Mouse (Mus musculus) limb, embryonic 12.5 days (tissue): ENCODE measurements around the gene Flt3. TPM values are rescaled to one million over a fixed set of nuclear protein-coding genes. Genes with fewer than 3 reads are reported as not detected.
A peak's percentile ranks its signal among the peaks of the same experiment; 100 is the strongest.

Experiments
- ATAC-seq: fragments of 200-750 bp; cut with Nextera tagmentation; 2 replicates; pipeline ENCODE4 v1.8.0; 2017; ENCODE audit warnings: low read depth, moderate TSS enrichment; ENCODE audit not compliant: insufficient number of reproducible peaks, insufficient read depth, low FRiP score, low TSS enrichment
- H3K27ac ChIP-seq: fragments of 300-500 bp; sonication (generic); 2 replicates; pipeline ENCODE4 v1.5.1; 2016; ENCODE audit warnings: mild to moderate bottlenecking, moderate library complexity
- H3K27me3 ChIP-seq: fragments of 300-500 bp; sonication (generic); 2 replicates; pipeline ENCODE4 v1.6.1; 2016; ENCODE audit warnings: mild to moderate bottlenecking, moderate library complexity
- H3K36me3 ChIP-seq: fragments of 300-500 bp; sonication (generic); 2 replicates; pipeline ENCODE4 v1.6.1; 2016; ENCODE audit warnings: mild to moderate bottlenecking, moderate library complexity
- H3K4me1 ChIP-seq: fragments of 300-500 bp; sonication (generic); replicated peaks from 2 replicates; pipeline ENCODE4 v1.6.1; 2016
- H3K4me2 ChIP-seq: fragments of 300-500 bp; sonication (generic); 2 replicates; pipeline ENCODE4 v1.6.1; 2016; ENCODE audit warnings: mild to moderate bottlenecking, moderate library complexity
- H3K4me3 ChIP-seq: fragments of 300-500 bp; sonication (generic); replicated peaks from 2 replicates; pipeline ENCODE4 v1.5.1; 2016; ENCODE audit warnings: mild to moderate bottlenecking
- H3K9ac ChIP-seq: fragments of 300-500 bp; sonication (generic); replicated peaks from 2 replicates; pipeline ENCODE4 v1.6.1; 2016; ENCODE audit warnings: mild to moderate bottlenecking, moderate library complexity
- H3K9me3 ChIP-seq: fragments of 300-500 bp; sonication (generic); 2 replicates; pipeline ENCODE4 v1.6.1; 2016; ENCODE audit warnings: mild to moderate bottlenecking, moderate library complexity
- WGBS: fragments of 180-500 bp; shearing (Covaris S2); methylation state at CpG from one replicate; pipeline ENCODE4 v1.1.7; 2016; 5-methylcytosine and 5-hydroxymethylcytosine counted together
- polyA plus RNA-seq: library from polyadenylated mRNA; unstranded; fragments of >200 nt; fragmentation: Nextera tagmentation; extraction: Ambion mirVana; gene quantifications from 2 replicates; pipeline ENCODE4 v1.2.1, GENCODE M21; 2016

Gene Flt3
- polyA plus RNA-seq, 1 experiment from 2014 or later = 0.20 TPM

GRCm38 (mm10) chr5:147309786-147310185, 90.5 kb downstream of the Flt3 start:
- Histone ChIP-seq H3K4me3 (no peak overlapping the region), H3K27ac (no peak overlapping the region), H3K27me3 (peaks cover 100% of the 10 kb centered on the region), H3K4me1 (peaks cover 24% of the 10 kb centered on the region), H3K4me2 (no peak overlapping the region), H3K9ac (no peak overlapping the region), H3K9me3 (no peaks in the 10 kb centered on the region), H3K36me3 (no peaks in the 10 kb centered on the region)
- WGBS = 5% methylated on average over 2 of the region's 2 CpGs
- no peak for ATAC-seq

DNA sequence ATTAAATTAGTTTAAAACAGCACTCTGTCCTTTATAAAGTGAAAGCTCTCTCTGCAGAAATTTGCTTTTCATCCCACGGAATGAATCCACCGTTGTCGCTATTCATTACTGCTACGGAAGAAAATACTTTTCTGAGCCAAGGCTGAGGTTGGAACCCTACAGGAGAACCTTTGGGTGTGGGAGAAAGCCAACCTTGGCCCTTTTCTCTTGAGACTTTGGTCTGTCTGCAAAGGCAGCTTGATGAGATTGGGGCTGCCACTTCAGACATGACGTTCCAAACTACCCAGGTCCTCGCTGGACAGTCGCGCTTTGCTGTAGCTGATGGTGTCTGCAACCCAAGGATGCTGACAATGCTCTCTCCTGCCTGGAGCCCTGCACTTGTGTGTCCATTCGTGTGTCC, 91.8 kb downstream of the Flt3 start:
- Histone ChIP-seq H3K27me3 (peaks cover 100% of the 10 kb centered on the region), H3K4me3 (no peak overlapping the region), H3K4me2 (no peak overlapping the region), H3K9ac (no peak overlapping the region), H3K9me3 (no peaks in the 10 kb centered on the region), H3K27ac (no peak overlapping the region), H3K36me3 (no peaks in the 10 kb centered on the region), H3K4me1 (peaks cover 32% of the 10 kb centered on the region)
- 8% methylated on average over 9 of the region's 9 CpGs for WGBS
- no peak for ATAC-seq

GRCm38 (mm10) chr5:147307398-147307785, 92.9 kb downstream of the Flt3 start:
- H3K9ac ChIP-seq = no peak overlapping the region
- WGBS = 1% methylated on average over 12 of the region's 12 CpGs
- no peak for ATAC-seq
- H3K4me3 ChIP-seq = no peak overlapping the region
- no peaks in the 10 kb centered on the region for H3K9me3 ChIP-seq
- peak overlapping the region; percentile 42; the same call in 1 of the 2 replicates for H3K4me2 ChIP-seq
- H3K36me3 ChIP-seq = no peaks in the 10 kb centered on the region
- H3K27me3 ChIP-seq = peaks cover 100% of the 10 kb centered on the region
- no peak overlapping the region for H3K27ac ChIP-seq
- H3K4me1 ChIP-seq = peaks cover 32% of the 10 kb centered on the region

DNA sequence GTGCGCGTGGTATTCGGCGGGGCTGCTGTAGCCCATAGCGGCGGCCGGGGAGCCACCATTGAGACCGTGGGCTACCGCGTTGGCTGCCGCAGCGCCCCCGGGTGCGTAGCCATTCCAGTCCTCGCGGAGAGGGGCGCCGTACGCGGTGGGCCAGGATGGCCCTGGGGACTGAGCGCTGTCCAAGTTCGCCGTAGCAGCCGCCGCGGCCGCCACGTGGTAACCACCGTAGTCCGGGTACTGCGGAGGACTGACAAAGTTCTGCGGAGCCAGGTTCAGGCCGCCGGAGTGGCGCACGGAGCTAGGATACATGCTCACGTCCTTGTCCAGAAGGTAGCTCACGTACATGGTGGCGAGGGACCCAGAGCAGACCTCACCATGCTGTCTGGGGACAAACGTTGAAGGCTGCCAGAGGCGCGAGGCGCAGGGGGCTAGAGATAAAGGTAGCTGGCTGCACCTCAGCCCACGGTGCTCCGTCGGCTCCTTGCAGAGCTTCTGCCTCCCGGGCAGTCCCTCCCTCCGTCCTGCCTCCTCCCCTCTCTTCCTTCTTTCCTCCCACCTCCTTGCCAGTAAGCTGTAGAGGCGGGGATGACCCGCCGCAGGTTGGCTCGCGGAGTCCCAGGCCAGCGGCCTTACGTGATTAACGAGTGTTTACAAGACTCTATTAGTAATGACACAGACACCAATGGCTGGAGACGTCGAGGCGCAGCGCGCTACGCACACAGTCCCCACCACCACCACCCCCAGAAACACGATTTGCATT, 93.5 kb downstream of the Flt3 start, which contains the start of gene Cdx2:
TSS of gene Cdx2 (minus strand) at position 633 of the 760 bp plus-strand sequence.
- no peaks in the 10 kb centered on the region for H3K9me3 ChIP-seq
- no peak; the same call in 1 of the 2 replicates for ATAC-seq
- WGBS = under 1% methylated on average over 63 of the region's 63 CpGs
- H3K4me2 ChIP-seq = peak within 1 kb of the TSS; percentile 42
- peak within 1 kb of the TSS; percentile 27 for H3K4me3 ChIP-seq
- H3K27ac ChIP-seq = no peak within 1 kb of the TSS
- H3K4me1 ChIP-seq = peaks cover 32% of the 10 kb centered on the region
- H3K9ac ChIP-seq = no peak within 1 kb of the TSS
- H3K27me3 ChIP-seq = peaks cover 100% of the 10 kb centered on the region
- no peaks in the 10 kb centered on the region for H3K36me3 ChIP-seq

DNA sequence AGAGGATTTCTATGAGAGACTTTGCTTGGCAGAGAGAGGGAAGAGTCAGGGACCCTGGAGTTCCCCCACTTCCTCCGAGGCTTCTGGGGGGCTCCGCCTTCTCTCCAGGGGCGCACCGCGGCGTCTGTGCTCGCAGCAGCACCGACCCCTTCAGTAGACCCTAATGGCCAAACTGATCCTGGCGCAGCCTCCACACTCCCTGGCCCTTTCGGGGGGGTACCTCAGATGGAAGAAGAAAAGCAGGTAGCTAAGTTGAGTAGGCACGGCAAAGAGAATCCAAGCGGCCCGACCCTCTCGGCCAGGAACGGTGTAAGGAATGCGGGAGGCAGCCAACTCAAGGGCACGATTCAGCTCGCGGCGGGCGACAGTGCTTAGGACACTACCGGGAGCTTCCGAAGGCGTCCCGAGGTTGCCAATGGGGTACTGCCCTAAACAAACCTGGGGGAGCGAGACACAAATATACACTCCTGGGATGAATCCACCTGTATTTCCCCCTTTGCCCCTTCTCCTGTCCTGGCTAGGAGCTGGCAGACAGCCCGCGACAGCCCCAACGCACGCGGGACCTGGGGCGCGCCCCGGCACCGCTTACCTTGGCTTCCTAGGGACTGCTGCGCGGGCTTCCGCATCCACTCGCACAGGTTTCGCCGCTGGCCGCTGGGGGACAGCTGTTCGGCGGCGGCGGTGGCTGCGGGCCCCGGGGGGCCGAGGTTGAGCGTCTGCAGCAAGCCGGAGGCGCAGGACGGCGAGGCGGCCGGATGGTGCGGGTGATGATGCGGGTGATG, 94.2 kb downstream of the Flt3 start:
- H3K4me1 ChIP-seq = peaks cover 35% of the 10 kb centered on the region
- under 1% methylated on average over 57 of the region's 58 CpGs for WGBS
- peak overlapping the region; percentile 42 for H3K4me2 ChIP-seq
- peak overlapping the region; percentile 27 for H3K4me3 ChIP-seq
- H3K9me3 ChIP-seq = no peaks in the 10 kb centered on the region
- H3K36me3 ChIP-seq = no peaks in the 10 kb centered on the region
- no peak overlapping the region for H3K9ac ChIP-seq
- ATAC-seq = no peak
- no peak overlapping the region for H3K27ac ChIP-seq
- peaks cover 100% of the 10 kb centered on the region for H3K27me3 ChIP-seq

DNA sequence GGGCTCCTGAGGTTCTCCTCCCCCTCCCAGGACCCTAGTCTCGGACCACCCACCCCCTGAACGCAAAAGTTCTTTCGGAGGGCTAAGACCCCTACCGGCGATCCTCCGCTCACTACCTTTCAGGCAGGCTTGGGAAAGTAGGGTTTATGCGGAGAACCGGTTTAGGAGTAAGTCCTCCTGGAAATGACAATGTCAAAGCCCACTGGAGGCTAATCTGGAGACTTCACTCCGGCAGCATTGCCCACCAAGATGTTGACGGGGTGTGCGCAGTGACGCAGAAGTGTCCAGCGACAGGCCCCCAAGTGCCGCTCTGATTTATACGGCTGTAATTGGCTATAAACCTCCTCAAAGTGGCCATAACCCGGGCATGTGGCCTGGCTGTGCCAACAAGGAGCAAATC, 95.1 kb downstream of the Flt3 start:
- Histone ChIP-seq H3K4me1 (peaks cover 40% of the 10 kb centered on the region), H3K9me3 (no peaks in the 10 kb centered on the region), H3K36me3 (no peaks in the 10 kb centered on the region), H3K27ac (no peak overlapping the region), H3K4me3 (peak overlapping the region; percentile 27), H3K9ac (no peak overlapping the region), H3K4me2 (peak overlapping the region; percentile 19; the same call in 1 of the 2 replicates), H3K27me3 (peaks cover 100% of the 10 kb centered on the region)
- ATAC-seq = no peak
- under 1% methylated on average over 16 of the region's 16 CpGs for WGBS

DNA sequence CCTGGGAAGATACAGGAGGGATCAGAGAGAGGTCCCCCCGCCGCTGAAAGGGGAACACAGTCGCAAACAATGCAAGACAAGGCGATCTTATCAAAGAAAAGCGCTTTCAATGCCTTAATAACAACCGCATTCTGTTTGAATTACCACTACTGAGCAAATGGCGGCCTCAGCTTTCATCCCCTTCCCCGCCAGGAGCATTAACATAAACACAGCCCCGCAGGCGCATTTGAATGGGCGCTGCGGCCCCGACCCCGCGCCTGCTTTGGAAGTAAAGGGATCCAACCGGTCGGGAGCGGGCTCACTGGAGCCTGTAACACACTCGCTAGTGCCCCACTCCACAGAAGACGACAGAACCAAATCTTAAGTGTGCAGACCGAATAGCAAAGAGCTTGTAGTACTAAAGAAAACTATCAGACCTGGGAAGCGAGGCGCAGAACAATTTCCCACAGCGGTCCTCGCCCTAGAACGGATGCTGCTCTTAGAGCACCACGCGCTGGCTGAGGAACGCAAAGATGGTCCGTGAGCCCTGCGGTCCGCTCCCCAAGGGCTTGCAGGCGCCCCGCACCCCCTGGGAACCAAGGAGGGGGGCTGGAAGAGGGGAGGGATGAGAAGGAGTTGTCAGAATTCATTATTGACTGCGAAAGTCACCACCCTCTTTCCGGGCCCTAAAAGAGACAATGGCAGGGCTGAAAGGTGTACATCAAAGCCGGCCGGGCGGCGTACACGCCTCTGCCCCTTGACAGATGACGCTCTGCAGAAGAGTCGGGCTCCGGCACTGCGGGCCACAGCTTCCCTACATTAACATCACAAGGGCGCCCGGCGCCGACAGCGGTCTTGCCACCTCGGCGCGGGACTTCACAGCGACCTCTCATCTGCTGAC, 95.8 kb downstream of the Flt3 start:
- under 1% methylated on average over 54 of the region's 54 CpGs for WGBS
- H3K9ac ChIP-seq = no peak overlapping the region
- peaks cover 100% of the 10 kb centered on the region for H3K27me3 ChIP-seq
- peaks cover 47% of the 10 kb centered on the region for H3K4me1 ChIP-seq
- no peaks in the 10 kb centered on the region for H3K9me3 ChIP-seq
- H3K4me2 ChIP-seq = peak overlapping the region; percentile 19; the same call in 1 of the 2 replicates
- ATAC-seq = no peak
- H3K4me3 ChIP-seq = peak overlapping the region; percentile 27; the same call in 1 of the 2 replicates
- no peaks in the 10 kb centered on the region for H3K36me3 ChIP-seq
- no peak overlapping the region for H3K27ac ChIP-seq

DNA sequence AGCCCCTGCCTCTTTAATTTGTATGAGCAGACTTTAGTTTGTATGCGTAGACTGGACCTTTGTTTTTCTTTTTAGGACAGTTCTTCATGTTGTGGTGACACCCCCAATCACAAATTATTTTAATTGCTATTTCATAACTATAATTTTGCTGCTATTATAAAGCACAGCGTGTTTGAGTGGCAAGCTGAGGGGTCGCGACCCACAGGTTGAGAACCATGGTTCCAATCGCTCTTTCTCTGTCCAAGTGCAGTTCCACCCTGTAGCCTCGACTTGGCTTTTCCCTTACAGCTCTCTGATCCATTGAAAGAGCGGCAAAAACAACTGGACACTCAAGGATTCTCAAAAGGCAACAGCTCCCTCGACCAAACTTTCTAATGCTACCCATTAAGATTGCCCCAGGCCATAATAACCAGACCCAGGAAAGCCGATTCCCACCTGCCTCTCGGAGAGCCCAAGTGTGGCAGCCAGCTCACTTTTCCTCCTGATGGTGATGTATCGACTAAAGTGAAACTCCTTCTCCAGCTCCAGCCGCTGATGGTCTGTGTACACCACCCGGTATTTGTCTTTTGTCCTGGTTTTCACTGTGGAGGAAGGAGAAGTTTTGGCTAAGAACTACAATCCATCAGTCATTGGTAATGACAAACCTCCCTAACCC, 97.4 kb downstream of the Flt3 start:
- H3K9me3 ChIP-seq = no peaks in the 10 kb centered on the region
- peaks cover 99% of the 10 kb centered on the region for H3K27me3 ChIP-seq
- ATAC-seq = no peak
- 10% methylated on average over 13 of the region's 13 CpGs for WGBS
- H3K4me1 ChIP-seq = peaks cover 50% of the 10 kb centered on the region
- H3K4me3 ChIP-seq = no peak overlapping the region
- H3K4me2 ChIP-seq = no peak overlapping the region
- no peaks in the 10 kb centered on the region for H3K36me3 ChIP-seq
- H3K9ac ChIP-seq = no peak overlapping the region
- H3K27ac ChIP-seq = no peak overlapping the region

- Histone ChIP-seq H3K27me3 (peaks cover 99% of the 10 kb centered on the region), H3K4me1 (peaks cover 48% of the 10 kb centered on the region), H3K36me3 (no peaks in the 10 kb centered on the region), H3K9ac (no peak overlapping the region), H3K4me3 (no peak overlapping the region), H3K27ac (no peak overlapping the region), H3K4me2 (no peak overlapping the region), H3K9me3 (no peaks in the 10 kb centered on the region)
- ATAC-seq = no peak
- WGBS = 21% methylated on average over 8 of the region's 8 CpGs
These were observed 98.1 kb downstream of the Flt3 start for GRCm38 (mm10) chr5:147302141-147302540.

GRCm38 (mm10) chr5:147301781-147302070, 98.6 kb downstream of the Flt3 start:
- ATAC-seq = no peak
- Histone ChIP-seq H3K4me3 (no peak overlapping the region), H3K27me3 (peaks cover 99% of the 10 kb centered on the region), H3K36me3 (no peaks in the 10 kb centered on the region), H3K4me1 (peaks cover 44% of the 10 kb centered on the region), H3K27ac (no peak overlapping the region), H3K9ac (no peak overlapping the region), H3K4me2 (no peak overlapping the region), H3K9me3 (no peaks in the 10 kb centered on the region)
- WGBS = 8% methylated on average over 10 of the region's 10 CpGs
